Mouse (Mus musculus): ENCODE measurements at regions not wholly inside any gene's neighbourhood (a gene's known extent, or its start where the extent isn't known, plus 50 kb on each side); places are given as distances from the start of the nearest gene placed in this dataset.

DNA sequence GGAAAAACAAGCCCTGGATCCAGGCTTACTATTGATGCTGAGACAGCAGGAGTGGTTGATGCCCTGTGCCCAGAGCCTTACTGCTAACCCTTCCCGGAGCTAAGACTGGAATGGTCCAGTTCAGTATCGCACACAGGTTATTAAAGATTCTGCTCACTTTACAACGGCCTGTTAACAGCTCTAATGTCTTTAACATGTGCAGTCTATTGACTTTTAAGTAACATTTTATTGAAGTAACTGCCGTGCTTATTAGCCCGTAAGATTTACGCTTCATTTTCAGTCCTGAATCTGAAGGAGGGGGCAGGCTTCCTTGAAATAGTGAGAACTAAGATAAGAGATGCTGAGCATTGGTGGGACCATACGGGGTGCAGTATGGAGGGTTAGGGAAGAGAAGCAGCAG is 155.7 kb upstream of the Cep162 start:
- no peaks in the 10 kb centered on the region for H3K4me1 ChIP-seq (ENCODE audit: control insufficient read depth, insufficient read depth, low read length)
- no peak for DNase-seq (ENCODE audit: extremely low read depth, low read depth, low spot score)
- H3K36me3 ChIP-seq (ENCODE audit: control insufficient read depth, insufficient read depth, low read length): no peaks in the 10 kb centered on the region
- WGBS: 85% methylated on average over 7 of the region's 7 CpGs
- TF ChIP-seq CTCF (IDR thresholded peaks at IDR 0.05; ENCODE audit: low read depth, low read length) (no peak), POLR2A (IDR thresholded peaks at IDR 0.05; ENCODE audit: extremely low read depth, insufficient read depth, low read length) (no peak)
- H3K27me3 ChIP-seq (ENCODE audit: control insufficient read depth, insufficient read depth, low read length): no peaks in the 10 kb centered on the region
- no peaks in the 10 kb centered on the region for H3K79me2 ChIP-seq (ENCODE audit: control insufficient read depth, insufficient read depth, low read length)
- H3K27ac ChIP-seq (replicated peaks; ENCODE audit: insufficient read depth, low read depth, low read length): no peak overlapping the region
- H3K9ac ChIP-seq (ENCODE audit: low read depth, low read length): no peak overlapping the region
- no peak overlapping the region for H3K4me3 ChIP-seq (ENCODE audit: insufficient read depth, low read depth, low read length)

DNA sequence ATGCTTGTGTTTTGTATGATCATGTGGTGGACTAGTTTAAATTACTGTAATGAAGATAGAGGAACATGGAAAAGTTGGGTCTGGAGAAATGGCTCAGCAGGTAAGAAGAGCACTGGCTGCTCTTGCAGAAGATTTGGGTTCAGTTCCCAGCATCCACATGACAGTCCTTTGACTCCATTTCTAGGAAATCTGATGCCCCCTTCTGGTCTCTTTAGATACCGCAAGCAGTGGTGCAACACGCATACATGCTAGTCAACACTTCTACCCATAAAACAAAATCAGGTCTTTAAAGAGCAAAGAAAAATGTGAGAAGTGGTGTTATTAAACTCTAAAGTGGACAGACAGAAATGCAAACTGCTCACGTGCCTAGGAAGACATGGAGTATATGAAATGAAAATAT is 154.4 kb upstream of the Cep162 start:
- Histone ChIP-seq H3K27ac (replicated peaks; ENCODE audit: insufficient read depth, low read depth, low read length) (no peak overlapping the region), H3K79me2 (ENCODE audit: control insufficient read depth, insufficient read depth, low read length) (no peaks in the 10 kb centered on the region), H3K9ac (ENCODE audit: low read depth, low read length) (no peak overlapping the region), H3K4me3 (ENCODE audit: insufficient read depth, low read depth, low read length) (no peak overlapping the region), H3K36me3 (ENCODE audit: control insufficient read depth, insufficient read depth, low read length) (no peaks in the 10 kb centered on the region), H3K27me3 (ENCODE audit: control insufficient read depth, insufficient read depth, low read length) (no peaks in the 10 kb centered on the region), H3K4me1 (ENCODE audit: control insufficient read depth, insufficient read depth, low read length) (no peaks in the 10 kb centered on the region)
- 85% methylated on average over 3 of the region's 3 CpGs for WGBS
- TF ChIP-seq POLR2A (IDR thresholded peaks at IDR 0.05; ENCODE audit: extremely low read depth, insufficient read depth, low read length): no peak
- TF ChIP-seq CTCF (IDR thresholded peaks at IDR 0.05; ENCODE audit: low read depth, low read length): no peak
- no peak for DNase-seq (ENCODE audit: extremely low read depth, low read depth, low spot score)

DNA sequence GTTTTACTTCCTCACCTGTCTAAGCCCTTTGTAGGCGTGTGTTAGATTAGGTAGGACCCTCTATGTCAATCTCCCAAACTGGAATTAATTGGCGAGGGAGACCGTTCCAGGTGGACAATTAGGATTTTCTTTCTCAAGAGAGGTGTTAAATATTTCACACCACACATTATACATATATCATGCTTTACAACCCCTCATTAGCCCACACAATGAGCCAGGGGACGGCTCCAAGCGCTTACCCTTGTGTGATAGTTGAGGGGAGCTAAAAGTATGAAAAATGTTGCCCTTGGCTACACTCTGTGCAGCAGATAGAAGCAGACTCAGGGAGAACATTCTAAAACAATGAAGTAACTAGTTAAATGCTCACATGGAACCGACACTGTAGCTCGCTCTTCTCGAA is 153.5 kb upstream of the Cep162 start:
- H3K9ac ChIP-seq (ENCODE audit: low read depth, low read length): no peak overlapping the region
- H3K79me2 ChIP-seq (ENCODE audit: control insufficient read depth, insufficient read depth, low read length): no peaks in the 10 kb centered on the region
- H3K4me3 ChIP-seq (ENCODE audit: insufficient read depth, low read depth, low read length): no peak overlapping the region
- TF ChIP-seq POLR2A (IDR thresholded peaks at IDR 0.05; ENCODE audit: extremely low read depth, insufficient read depth, low read length) (no peak), CTCF (IDR thresholded peaks at IDR 0.05; ENCODE audit: low read depth, low read length) (no peak)
- H3K27me3 ChIP-seq (ENCODE audit: control insufficient read depth, insufficient read depth, low read length): no peaks in the 10 kb centered on the region
- no peaks in the 10 kb centered on the region for H3K4me1 ChIP-seq (ENCODE audit: control insufficient read depth, insufficient read depth, low read length)
- 87% methylated on average over 8 of the region's 8 CpGs for WGBS
- H3K27ac ChIP-seq (replicated peaks; ENCODE audit: insufficient read depth, low read depth, low read length): no peak overlapping the region
- no peak for DNase-seq (ENCODE audit: extremely low read depth, low read depth, low spot score)
- H3K36me3 ChIP-seq (ENCODE audit: control insufficient read depth, insufficient read depth, low read length): no peaks in the 10 kb centered on the region

DNA sequence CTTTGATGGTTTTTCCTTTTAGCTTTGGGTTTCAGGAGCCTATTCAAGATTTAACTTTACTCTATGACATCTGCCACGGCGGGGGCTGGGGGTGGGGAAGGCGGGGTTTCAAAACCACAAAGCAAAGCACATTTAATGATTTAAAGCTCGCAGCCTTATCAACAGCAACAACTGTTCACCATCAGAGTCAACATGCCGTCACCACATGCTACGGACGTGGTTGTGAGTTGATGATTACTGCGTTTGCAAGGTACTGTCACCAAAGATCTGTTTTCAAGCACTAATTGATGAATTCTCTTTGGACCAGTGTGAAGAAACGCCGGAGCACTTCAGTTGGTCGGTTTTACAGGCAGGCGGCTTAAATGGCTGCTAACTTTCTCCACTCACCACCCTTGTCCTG is 151.1 kb upstream of the Cep162 start:
- TF ChIP-seq CTCF (IDR thresholded peaks at IDR 0.05; ENCODE audit: low read depth, low read length) (no peak), POLR2A (IDR thresholded peaks at IDR 0.05; ENCODE audit: extremely low read depth, insufficient read depth, low read length) (no peak)
- H3K27me3 ChIP-seq (ENCODE audit: control insufficient read depth, insufficient read depth, low read length): no peaks in the 10 kb centered on the region
- WGBS: 52% methylated on average over 12 of the region's 12 CpGs
- H3K4me1 ChIP-seq (ENCODE audit: control insufficient read depth, insufficient read depth, low read length): no peaks in the 10 kb centered on the region
- no peaks in the 10 kb centered on the region for H3K36me3 ChIP-seq (ENCODE audit: control insufficient read depth, insufficient read depth, low read length)
- DNase-seq (ENCODE audit: extremely low read depth, low read depth, low spot score): no peak
- H3K4me3 ChIP-seq (ENCODE audit: insufficient read depth, low read depth, low read length): no peak overlapping the region
- H3K79me2 ChIP-seq (ENCODE audit: control insufficient read depth, insufficient read depth, low read length): no peaks in the 10 kb centered on the region
- no peak overlapping the region for H3K27ac ChIP-seq (replicated peaks; ENCODE audit: insufficient read depth, low read depth, low read length)
- H3K9ac ChIP-seq (ENCODE audit: low read depth, low read length): no peak overlapping the region

DNA sequence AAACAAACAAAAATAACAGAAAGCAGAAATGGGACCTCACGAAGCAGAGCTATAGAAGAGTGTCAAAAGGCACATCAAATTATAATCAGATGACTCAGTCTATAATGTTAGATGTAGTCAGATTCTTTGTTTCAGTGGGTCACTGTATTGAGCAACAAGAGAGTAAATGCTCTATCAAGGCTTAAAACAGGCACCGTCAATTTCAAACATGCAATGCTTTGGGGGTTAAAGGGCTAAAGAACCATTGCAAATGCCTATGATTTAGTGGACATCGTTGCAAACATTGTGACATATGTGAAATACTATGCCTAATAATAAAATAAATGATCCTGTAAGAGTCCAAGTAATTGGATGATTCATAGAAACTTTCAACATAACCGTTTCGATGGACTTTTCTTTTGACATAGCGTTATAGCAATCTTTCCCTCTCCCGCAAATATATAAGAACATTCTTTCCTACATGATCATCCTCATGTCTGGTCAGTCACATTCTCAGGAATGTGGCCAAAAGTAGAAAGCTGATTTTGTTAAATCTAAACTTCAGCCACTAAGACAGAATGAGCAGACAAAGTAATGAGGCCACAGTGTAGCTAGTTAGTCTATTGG is 149.9 kb upstream of the Cep162 start:
- Histone ChIP-seq H3K36me3 (ENCODE audit: control insufficient read depth, insufficient read depth, low read length) (no peaks in the 10 kb centered on the region), H3K27ac (replicated peaks; ENCODE audit: insufficient read depth, low read depth, low read length) (no peak overlapping the region), H3K4me3 (ENCODE audit: insufficient read depth, low read depth, low read length) (no peak overlapping the region), H3K4me1 (ENCODE audit: control insufficient read depth, insufficient read depth, low read length) (no peaks in the 10 kb centered on the region), H3K27me3 (ENCODE audit: control insufficient read depth, insufficient read depth, low read length) (no peaks in the 10 kb centered on the region), H3K9ac (ENCODE audit: low read depth, low read length) (no peak overlapping the region), H3K79me2 (ENCODE audit: control insufficient read depth, insufficient read depth, low read length) (no peaks in the 10 kb centered on the region)
- WGBS: 86% methylated on average over 7 of the region's 7 CpGs
- no peak for TF ChIP-seq CTCF (IDR thresholded peaks at IDR 0.05; ENCODE audit: low read depth, low read length)
- TF ChIP-seq POLR2A (IDR thresholded peaks at IDR 0.05; ENCODE audit: extremely low read depth, insufficient read depth, low read length): no peak
- no peak for DNase-seq (ENCODE audit: extremely low read depth, low read depth, low spot score)

DNA sequence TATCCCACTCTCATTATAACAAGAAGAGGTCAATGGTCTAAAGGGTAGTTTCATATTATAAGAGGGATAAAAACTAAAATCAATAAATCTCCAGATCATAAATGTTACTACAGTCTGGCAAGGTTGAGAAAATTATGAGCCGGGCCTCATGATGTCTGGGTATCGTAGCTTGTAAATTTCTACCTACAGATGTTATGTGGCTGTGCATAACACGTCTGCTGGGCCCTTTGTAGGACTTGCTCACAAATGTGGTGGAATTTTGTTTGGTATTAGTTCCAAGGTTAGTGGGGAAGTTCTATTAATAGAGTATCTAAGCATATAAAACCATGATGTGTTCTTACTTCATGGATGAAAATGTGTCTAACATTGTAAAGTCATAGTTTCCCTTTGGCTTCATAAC is 146.7 kb upstream of the Cep162 start:
- Histone ChIP-seq H3K36me3 (ENCODE audit: control insufficient read depth, insufficient read depth, low read length) (no peaks in the 10 kb centered on the region), H3K4me3 (ENCODE audit: insufficient read depth, low read depth, low read length) (no peak overlapping the region), H3K27me3 (ENCODE audit: control insufficient read depth, insufficient read depth, low read length) (no peaks in the 10 kb centered on the region), H3K4me1 (ENCODE audit: control insufficient read depth, insufficient read depth, low read length) (no peaks in the 10 kb centered on the region), H3K27ac (replicated peaks; ENCODE audit: insufficient read depth, low read depth, low read length) (no peak overlapping the region), H3K79me2 (ENCODE audit: control insufficient read depth, insufficient read depth, low read length) (no peaks in the 10 kb centered on the region), H3K9ac (ENCODE audit: low read depth, low read length) (no peak overlapping the region)
- WGBS: 85% methylated on average over 3 of the region's 3 CpGs
- no peak for TF ChIP-seq POLR2A (IDR thresholded peaks at IDR 0.05; ENCODE audit: extremely low read depth, insufficient read depth, low read length)
- no peak for TF ChIP-seq CTCF (IDR thresholded peaks at IDR 0.05; ENCODE audit: low read depth, low read length)
- no peak for DNase-seq (ENCODE audit: extremely low read depth, low read depth, low spot score)
